Mouse (Mus musculus) CH12.LX (cell line): ENCODE measurements at regions not wholly inside any gene's neighbourhood (a gene's known extent, or its start where the extent isn't known, plus 50 kb on each side); places are given as distances from the start of the nearest gene placed in this dataset.

Source experiments
- CTCF ChIP-seq, 2 experiments: IDR thresholded peaks in 1 of 2; conservative IDR thresholded peaks in 1 of 2; 2 replicates each; pipeline ENCODE4 v1.5.1; 2011 to 2012; ENCODE audit warnings: low read depth in 2 of 2, low read length in 2 of 2, improper control_type of control experiment in 1 of 2, inconsistent platforms in 1 of 2, mild to moderate bottlenecking in 1 of 2, moderate library complexity in 1 of 2
- E2F4 ChIP-seq: IDR thresholded peaks from 2 replicates; pipeline ENCODE4 v1.6.1; 2011; ENCODE audit warnings: low read depth, low read length, improper control_type of control experiment; ENCODE audit not compliant: insufficient replicate concordance
- MAX ChIP-seq: IDR thresholded peaks from 2 replicates; pipeline ENCODE4 v1.6.1; 2011; ENCODE audit warnings: low read length, improper control_type of control experiment
- PAX5 ChIP-seq: IDR thresholded peaks from 2 replicates; pipeline ENCODE4 v1.6.1; 2012; ENCODE audit warnings: low read length, inconsistent platforms, mixed read lengths
- POLR2A ChIP-seq: IDR thresholded peaks from 2 replicates; pipeline ENCODE4 v1.6.1; 2011; ENCODE audit warnings: low read depth, mild to moderate bottlenecking, improper control_type of control experiment, low read length
- SIN3A ChIP-seq: IDR thresholded peaks from 2 replicates; pipeline ENCODE4 v1.6.1; 2012; ENCODE audit warnings: low read length, improper control_type of control experiment, inconsistent platforms
- USF2 ChIP-seq: conservative IDR thresholded peaks from 2 replicates; pipeline ENCODE4 v1.6.1; 2011; ENCODE audit warnings: low read depth, low read length, improper control_type of control experiment

DNA sequence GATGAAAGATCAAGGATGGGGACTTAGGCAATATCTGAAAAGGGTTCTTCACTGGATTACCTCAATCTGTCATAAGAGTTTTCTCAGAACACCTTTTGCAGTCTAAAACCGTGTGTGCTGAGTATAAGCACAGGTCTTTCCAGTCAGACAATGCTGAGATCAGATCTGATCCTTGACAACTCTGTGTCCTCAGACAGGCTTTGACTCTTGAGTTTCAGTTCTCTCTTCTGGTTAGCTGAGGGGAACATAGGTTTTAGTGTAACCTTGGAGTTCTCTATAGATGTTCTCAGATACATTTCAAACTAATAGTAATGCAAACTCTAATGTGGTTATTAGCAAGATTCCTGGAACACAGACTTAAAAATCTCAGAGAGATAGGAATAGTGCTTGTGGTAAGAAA, 453.7 kb downstream of the Inhba start:
- TF ChIP-seq CTCF (conservative IDR thresholded peaks at IDR 0.05 in 1 of 2, IDR thresholded peaks at IDR 0.05 in 1 of 2; ENCODE audit: low read depth in 2 of 2, low read length in 2 of 2) (no peak), USF2 (no peak), POLR2A (no peak), PAX5 (no peak), E2F4 (no peak), MAX (0 out of 2 replicates have a peak, but pooled peaks have one; percentile 16), SIN3A (no peak)
